Mouse (Mus musculus): Measurements from ENCODE around the gene Terf2.
A peak's percentile ranks its signal among the peaks of the same experiment; 100 is the strongest.
"Not testable (repeated sequence)": the region's sequence is repeated elsewhere in the genome, so short reads cannot be mapped to it uniquely, and the experiment has no call there.

Terf2 gene

GRCm38 (mm10) chr8:107113209-107113608, 16.9 kb upstream of the Terf2 start:
- no peak for DNase-seq

GRCm38 (mm10) chr8:107111340-107112105, 15.2 kb upstream of the Terf2 start:
- no peak for DNase-seq

- DNase-seq: no peak
These were observed 14.4 kb upstream of the Terf2 start for GRCm38 (mm10) chr8:107110629-107111330.

- no peak for DNase-seq
These were observed 13.6 kb upstream of the Terf2 start for GRCm38 (mm10) chr8:107109816-107110435.

DNA sequence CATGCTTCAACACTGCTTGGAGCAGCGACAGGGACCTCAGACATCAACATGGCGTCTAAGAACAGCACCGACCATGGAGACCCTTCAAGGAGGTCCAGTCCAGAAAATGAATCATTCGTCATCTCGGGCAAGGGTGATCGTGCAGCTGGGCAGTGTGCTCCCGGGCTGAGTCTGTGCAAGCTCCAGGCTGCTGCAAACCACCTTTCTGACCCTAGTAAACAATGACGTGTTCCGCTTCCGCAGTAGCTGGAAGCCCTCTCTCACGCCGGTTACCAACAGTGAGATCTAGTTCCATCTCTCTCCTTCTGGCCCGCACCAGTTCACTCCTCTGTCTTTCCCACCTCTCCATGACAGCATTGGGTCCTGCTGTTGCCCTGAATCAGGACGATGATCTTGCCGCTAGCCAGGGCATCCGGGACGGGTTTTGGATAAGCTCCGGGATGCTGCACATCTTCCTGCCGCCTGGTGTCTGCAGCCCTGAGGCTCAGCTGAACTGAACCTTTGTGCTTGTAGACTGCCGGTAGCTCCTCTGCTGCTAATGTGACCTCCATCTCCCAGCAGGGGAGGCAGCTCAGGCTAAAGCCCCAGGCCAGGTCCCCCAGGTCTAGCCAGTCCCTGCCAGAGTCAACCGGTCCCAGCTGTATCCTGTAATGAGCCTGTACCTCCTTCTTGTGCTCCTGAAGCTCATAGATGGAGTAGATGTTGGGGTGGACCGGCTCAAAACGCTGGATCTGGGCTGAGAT, 12.8 kb upstream of the Terf2 start:
- peak; percentile 27 for DNase-seq

- DNase-seq: not testable (repeated sequence)
These were observed 11.7 kb upstream of the Terf2 start for GRCm38 (mm10) chr8:107108089-107108488.

DNA sequence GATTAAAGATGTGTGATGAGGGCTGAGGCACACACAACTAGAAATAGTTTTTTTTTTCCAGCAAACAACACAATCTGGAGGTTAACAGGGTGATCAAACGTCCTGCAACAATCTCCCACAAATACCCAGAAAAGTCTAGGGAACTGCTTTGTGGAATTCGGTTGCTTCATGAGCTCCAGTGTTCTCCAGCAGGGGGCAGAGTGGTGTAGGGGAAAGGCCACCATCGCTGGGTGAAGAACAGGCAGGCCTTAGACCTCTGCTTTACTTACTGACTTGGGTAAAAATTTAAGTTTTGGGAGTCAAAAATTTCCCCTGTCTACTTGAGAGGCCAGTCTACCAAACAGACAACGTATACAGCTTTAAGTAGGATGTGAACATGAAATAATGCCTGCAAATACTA, 8.2 kb upstream of the Terf2 start:
- DNase-seq: peak; percentile 76

DNA sequence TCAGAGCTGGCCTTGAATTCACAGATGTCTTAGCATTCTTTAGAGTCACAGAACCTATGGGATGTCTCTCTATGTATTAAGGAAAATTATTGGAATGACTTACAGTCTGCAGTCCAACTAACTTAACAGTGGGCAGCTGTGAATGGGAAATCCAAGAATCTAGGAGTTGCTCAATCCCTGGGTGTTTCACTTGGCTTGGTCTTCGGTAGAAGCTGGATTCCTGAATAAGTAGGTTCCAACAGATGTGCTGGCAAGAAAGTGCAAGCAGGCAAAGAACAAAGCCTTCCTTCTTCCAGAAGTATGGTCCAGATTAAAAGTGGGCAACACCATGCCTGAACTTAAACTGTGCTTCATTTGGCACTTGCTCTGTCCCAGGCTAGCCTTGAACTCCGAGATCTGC, 4.3 kb upstream of the Terf2 start:
- DNase-seq: no peak

DNA sequence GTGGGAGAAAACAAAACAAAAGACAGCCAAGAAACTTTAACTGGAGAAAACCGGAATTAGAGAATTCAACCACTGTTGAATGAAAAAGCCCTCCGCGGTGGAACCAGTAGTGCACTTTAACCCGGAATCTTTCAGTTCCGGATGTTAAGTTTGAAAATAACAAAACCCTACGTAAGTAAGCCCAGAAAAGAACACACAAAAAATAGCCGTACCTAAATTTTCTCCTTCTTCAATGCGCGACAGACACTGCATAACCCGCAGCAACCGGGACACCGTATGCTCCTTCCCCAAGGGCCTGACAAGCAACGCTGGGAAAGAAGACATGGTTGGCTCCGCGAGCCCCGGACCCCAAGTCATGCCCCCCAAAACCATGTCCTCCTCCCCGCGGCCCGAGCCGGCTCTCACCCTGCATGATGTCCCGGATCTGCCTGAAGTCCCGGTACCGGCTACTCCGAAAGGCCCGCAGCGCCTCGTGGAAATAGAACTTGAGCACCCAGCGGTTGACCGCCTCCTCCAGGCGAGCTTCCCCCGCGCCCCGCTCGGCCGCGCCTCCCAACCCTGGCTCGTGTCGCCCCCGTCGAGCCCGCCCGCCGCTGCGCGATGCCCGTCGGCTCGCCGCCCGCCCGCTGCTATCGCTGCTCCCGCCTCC, 506 bp downstream of the Terf2 start:
- no peak for DNase-seq

DNA sequence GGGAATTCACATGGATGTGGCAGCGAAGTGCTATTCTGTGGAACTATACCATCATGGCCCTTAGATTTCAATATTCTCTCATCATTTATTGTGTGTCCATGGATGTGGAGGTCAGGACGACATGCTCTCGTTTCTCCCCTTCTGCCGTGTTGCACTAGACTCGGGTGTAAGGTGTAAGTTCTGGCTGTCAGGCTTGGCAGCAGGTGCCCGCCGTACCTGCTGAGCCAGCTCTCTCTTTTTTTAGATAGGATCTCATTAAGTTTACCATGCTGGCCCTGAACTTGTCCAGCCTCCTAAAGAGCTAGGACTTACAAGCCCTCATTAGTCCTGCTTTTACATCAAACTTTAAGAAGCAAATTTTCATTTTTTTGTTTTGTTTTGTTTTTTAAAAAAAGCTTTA, 5.8 kb downstream of the Terf2 start:
- DNase-seq: no peak

DNA sequence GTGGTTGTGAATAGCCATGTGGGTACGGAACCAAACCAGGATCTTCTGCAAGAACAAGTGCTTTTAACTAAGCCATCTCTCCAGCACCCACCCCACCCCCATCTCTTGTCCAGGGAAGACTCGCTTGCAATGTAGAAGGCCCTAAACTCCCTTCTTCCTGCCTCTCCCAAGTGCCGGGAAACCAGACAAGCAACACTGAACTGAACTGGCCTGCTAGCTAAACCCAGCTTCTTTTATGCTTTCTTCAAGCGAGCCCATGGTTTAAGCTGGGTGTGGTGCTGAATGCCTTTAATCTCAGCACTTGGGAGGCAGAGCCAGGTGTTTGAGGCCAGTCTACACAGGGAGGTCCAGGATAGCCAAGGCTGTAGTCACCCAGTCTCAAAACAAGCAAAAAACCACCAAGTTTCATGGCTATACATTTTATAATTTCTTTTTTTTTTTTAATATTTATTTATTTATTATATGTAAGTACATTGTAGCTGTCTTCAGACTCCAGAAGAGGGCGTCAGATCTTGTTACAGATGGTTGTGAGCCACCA, 7.8 kb downstream of the Terf2 start:
- no peak for DNase-seq

- no peak for DNase-seq
These were observed 10.3 kb downstream of the Terf2 start for GRCm38 (mm10) chr8:107086018-107086417.

DNA sequence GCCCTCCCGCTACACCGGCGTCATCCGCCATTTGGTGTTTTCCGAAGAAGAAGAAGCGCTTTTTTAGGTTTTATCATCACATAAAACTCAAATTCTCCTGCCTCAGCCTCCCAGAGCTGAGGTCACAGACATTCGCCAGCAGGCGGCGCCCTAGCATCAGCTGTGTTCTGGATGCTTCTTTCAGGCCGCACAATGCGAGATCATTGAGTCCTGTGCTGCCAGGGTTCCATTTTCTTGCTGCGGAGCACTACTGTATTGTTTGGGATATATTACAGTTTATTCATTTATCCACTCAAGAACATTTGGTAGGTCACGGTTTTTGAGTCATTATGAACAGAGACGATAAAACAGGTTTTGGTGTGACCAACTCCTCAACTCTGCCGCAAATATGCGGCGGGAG, 11.0 kb downstream of the Terf2 start:
- DNase-seq: no peak

DNA sequence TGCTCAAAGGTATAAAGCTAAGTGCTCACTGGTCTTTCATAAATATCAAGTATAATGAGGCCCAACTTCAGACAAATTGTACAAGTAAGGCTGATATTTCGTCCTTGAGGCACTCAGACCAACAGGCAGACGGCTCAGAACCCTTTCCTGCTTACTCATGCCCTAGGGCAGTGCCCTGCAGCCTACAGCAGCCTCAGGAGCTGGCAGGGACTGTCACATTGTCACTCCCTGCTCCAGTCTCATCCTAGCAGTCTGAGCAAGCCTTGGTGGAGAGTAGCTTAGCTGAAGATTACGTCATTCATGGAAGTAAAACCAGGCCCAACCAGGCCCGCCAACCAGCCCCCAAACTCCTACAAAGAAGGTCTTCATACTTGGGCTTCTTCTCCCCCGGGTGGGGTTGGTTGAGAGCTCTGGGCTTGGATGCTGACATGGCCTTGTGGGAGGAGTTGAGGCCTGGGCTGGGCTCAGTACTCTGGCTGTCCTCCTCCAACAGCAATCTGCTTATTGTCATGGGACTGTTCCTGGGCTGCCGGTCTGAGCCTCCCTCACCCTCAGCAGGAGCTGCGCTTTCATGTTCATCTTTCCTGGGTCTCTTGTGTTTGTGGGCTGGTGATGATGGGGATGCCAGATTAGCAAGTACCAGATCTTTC, 20.0 kb downstream of the Terf2 start:
- no peak for DNase-seq

DNA sequence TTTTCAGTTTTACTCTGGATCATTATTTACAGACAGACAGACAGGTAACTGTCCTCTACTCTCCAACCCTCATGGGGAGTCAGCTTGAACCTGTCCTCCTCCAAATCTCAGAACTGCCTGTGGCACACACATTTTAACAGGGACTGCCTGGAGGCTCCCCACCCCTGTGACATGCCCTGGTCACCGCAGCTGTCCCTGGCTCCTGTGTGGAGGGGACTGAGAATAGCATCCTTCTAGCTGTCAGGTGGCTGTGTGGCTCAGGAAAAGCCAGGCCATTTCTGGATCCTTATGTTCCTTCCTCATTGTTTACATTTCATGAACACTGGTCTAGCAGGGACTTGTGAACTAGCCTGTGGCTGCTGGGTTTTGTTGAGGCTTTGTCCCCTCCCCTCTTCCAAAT, 22.2 kb downstream of the Terf2 start:
- DNase-seq: no peak

GRCm38 (mm10) chr8:107073706-107074105, 22.6 kb downstream of the Terf2 start:
- no peak for DNase-seq

DNA sequence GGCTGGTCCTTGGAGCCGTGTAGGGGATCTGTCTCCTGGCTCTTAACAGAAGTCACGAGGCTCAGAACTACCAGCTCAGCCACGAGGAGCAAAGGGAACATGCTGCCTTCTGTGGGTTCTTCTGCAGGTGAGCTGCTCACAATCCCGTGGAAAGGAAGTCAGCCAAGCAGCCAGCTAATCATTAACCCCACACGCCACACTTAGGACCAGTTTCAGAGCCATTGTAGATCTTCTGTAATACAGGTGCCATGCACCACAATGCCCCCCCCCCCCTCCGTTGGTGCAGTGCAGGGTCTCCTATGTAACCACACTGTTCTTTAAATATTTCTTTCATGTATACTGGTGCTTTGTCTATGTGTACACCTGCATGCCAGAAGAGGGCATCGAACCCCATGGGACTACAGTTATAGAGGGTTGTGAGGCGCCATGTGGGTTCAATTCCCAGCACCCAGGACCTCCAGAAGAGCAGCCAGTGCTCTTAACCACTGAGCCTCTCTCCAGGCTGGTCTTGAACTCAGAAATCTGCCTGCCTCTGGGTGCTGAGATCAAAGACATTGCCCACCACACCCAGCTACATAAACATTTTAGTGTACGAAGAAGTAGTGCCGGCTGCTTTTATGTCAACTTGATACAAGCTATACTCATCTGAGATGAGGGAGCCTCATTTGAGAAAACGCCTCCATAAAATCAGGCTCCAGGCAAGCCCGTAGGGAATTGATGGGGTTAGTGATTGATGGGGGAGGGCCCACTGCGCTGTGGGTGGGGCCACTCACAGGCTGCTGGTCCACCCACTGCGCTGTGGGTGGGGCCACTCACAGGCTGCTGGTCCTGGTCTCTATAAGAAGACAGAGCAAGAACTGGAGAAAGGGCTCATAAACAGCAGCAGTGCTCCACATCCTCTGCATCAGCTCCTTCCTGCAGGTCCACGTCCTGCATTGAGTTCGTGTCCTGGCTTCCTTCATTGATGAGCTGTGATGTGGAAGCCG, 30.5 kb downstream of the Terf2 start, which contains the start of gene Tmed6:
TSS of gene Tmed6 (minus strand) at position 134 of the 986 bp plus-strand sequence.
- no peak for DNase-seq

- DNase-seq: no peak
These were observed 33.7 kb downstream of the Terf2 start for GRCm38 (mm10) chr8:107062613-107063012.

- DNase-seq: no peak
These were observed 39.4 kb downstream of the Terf2 start for GRCm38 (mm10) chr8:107056973-107057369.

Data from retina, postnatal 1 day (tissue).